Mouse (Mus musculus) right cerebral cortex, postnatal 4 days (tissue): Measurements from ENCODE around the gene Cit.
"Not testable (repeated sequence)": the region's sequence is repeated elsewhere in the genome, so short reads cannot be mapped to it uniquely, and the experiment has no call there.

Source experiments
- DNase-seq: peaks from one replicate; pipeline ENCODE4 v3.0.0-alpha.2; 2022

Gene Cit

DNA sequence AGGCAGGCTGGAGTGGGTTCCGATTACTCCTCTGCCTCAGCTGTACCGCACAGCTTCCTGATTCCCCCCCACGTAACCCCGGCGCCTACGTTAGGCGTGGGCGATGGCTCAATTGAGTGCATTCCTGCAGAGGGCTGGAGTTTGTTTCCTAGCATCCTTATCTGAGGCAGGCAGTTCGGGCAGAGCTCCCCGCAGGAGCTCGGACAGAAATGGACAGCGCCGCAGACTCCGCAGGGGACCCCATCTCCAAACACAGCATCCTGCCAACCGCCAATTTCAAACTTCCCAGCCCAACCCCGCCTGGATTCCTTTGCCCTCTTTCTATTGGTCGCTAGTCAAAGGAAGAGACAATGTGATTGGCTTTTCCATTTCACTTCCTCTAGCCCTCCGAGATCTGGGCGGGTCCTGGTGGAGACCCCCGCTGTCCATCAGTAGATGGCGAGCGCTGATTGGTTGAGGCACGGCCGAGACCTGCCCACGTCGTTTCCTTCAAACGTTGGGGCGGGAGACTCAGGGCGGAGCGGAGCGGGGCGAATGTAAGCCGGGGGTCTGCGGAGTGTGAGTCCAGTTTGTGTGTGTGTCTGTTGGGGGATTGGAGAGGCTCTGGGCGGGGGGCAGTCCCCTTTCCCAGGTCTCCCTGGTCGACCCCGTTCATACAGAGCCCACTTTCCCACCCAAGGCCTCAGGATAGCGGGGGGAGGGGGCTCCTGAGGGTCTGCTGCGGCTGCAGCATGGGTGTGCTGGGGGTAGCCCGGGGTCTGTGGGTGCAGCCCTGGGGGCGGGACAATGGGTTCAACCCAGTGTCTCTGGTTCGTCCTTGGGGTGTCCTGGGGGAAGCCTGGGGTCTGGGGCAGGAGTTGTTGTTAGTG is at the start of gene Cit:
Gene Cit, plus strand, starts transcription at position 513 of the 869 bp plus-strand sequence.
- DNase-seq: peak; percentile 91

DNA sequence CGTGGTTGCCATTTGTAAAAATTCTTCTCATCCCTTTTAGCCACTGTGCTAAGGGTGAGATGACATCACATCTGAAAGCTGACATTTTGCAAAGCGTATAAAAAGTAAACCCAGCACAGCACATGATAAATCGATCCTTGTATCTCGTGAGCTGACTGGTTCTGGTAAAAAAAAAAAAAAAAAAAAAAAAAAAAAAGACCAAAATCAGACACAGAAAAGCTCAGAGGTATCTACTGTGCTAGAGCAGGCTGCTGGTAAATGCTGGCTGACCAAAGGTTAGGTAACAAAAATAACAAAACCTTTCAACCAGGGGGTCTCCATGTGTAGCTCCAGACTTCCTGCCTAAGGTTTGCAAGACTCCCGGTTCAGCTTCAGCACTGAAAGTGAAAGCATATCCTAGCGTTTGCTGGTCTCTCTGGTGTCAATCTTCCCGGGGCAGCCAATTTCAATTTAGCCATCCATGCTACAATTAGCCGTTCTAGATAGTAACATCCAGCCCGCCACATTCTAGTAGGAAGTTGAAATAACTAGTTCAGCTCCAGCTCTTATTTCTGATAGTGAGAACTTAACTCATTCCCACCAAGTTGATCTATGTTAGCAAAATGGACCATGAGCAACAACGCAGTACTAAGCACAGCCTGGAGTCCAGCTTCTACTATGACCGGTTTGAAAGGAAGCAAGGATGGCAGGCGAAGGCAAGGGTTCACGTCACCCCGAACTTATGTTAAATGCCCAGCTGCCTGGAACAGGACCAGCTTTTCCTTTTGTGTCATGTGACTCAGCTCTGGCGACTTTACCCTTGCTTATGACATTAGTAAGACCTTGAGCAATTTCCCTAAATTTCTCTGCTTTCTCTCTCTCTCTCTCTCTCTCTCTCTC is 45.8 kb upstream of the Cit start:
- DNase-seq: no peak

DNA sequence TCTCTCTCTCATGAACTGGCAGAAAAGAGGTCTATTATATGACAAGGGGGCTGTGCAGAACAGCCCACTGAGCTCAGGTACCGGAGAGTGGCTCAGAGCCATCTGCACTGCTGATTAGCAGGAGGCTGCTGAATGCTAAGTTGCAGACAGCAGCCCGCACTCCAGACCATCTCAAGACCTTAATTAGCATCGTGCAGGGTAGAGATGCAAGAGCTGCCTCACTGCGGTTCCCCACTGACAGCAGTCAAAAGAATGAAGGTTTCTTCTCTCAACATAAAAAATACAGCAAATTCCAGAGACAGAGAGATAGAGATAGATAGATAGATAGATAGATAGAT is 45.2 kb upstream of the Cit start:
- DNase-seq: no peak

DNA sequence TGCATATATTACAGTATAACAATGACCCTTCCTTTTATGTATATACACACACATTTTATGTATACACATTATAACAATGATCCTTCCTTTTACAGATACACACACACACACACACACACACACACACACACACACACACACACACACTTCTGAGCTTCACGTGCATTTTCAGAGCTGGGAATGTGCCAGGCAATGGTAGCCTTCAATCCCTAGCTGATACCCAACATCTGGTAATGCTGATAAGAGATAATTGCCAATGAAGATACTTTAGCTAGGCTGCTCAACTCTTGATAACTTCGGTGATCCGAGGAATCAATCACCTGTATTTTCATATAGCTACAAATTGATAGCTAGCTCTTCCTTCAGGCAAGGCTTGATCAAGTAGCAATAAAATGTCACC is 32.8 kb upstream of the Cit start:
- DNase-seq: no peak

- DNase-seq: no peak
Measured at GRCm38 (mm10) chr5:115817022-115817421, 28.1 kb upstream of the Cit start.

- not testable (repeated sequence) for DNase-seq
Measured at GRCm38 (mm10) chr5:115817655-115818054, 27.4 kb upstream of the Cit start.

- no peak for DNase-seq
Measured at GRCm38 (mm10) chr5:115819966-115820365, 25.1 kb upstream of the Cit start.

- no peak for DNase-seq
Measured at GRCm38 (mm10) chr5:115821200-115821599, 23.9 kb upstream of the Cit start.

DNA sequence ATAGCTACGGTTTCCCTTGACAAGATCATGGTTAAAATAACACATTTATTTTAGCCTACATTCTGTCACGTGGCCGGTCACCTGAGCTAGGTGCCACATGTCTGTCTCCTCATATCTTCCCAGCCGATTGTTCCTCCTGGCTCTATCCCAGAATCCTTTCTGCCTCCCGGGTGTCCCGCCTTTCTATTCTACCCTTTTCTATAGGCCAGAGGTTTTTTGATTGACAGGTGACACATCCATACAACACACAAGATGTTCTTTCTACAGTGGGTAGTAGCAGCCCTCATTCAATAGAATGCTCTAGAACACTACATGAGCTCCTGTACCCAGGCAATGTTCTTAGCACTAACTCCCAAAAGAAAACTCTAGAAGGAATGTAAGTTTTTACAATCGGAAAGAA is 23.2 kb upstream of the Cit start:
- DNase-seq: no peak

- no peak for DNase-seq
Measured at GRCm38 (mm10) chr5:115832754-115833153, 12.3 kb upstream of the Cit start.

- not testable (repeated sequence) for DNase-seq
Measured at GRCm38 (mm10) chr5:115833806-115834205, 11.3 kb upstream of the Cit start.

DNA sequence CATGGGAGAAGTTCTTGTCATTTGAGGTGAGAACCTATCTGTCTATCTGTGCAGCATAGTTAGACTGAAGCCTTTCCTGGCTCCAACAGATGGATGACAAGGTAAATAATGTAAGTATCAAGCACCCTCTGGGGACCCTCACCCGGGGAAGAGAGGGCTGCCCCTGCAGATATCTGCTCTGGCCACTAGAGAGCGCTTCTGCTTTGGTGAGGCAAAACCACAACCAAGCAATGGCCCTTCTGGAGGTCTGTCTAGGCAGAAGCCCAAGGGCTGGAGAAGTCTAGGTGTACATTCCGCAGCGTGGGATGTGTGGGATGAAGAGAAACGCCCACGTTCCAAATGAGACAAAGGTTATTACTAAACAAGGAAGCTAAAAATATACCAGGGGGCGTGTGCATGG is 9.8 kb upstream of the Cit start:
- DNase-seq: no peak

DNA sequence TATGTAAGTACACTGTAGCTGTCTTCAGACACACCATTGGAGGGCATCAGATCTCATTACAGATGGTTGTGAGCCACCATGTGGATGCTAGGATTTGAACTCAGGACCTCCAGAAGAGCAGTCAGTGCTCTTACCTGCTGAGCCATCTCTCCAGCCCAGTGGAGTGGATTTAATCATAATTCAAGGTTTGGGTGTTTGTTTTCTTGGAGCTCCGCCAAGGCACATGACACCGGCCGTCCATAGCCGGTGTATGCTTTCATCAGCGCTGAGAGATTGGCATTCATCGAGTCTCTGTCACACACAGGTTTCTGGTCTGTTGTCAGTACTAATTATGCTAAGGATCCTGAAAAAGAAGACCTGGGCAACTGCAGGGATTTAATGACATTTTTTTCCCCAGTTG is 7.0 kb upstream of the Cit start:
- DNase-seq: no peak

- DNase-seq: no peak
Measured at GRCm38 (mm10) chr5:115840453-115840852, 4.6 kb upstream of the Cit start.

GRCm38 (mm10) chr5:115840946-115841775 is 3.9 kb upstream of the Cit start:
- DNase-seq: no peak

GRCm38 (mm10) chr5:115844368-115844765 is 711 bp upstream of the Cit start:
- DNase-seq: no peak

GRCm38 (mm10) chr5:115845635-115846174 is 627 bp downstream of the Cit start:
- no peak for DNase-seq

DNA sequence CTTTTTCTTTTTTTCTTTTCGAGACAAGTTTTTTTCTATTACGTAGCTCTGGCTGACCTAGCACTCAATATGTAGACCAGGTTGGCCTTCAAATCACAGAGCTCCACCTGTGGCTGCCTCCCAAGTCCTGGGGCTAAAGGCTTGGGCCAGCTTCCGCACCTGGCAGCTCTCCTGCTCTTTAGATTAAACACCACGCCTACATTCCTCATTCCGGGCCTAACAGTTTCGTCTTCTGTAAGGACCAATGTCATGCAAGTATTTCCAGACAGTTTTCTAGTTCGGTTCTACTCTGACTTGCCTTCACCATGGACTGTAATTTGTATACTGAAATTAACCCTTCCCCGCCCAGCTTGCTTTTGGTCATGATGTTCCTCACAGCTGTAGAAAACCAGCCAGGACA is 2.1 kb downstream of the Cit start:
- DNase-seq: no peak

DNA sequence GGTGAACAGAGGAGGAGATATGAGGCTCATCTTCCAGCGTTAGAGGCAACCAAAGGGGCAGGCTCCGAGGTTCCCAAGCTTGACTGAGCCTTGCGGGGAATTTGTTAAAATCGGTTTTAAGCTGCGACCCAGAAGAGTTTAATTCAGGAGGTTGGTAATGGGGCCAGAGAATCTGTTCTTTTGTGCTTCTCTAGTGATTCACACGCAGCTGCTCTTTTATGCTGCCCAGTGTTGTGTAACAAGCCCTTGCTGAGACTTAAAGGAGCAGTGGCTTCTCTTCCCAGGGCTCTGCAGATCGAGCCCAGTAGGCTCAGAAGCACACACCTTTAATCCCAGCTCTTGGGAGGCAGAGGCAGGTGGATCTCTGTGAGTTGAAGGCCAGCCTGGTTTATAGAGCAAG is 3.4 kb downstream of the Cit start:
- DNase-seq: no peak

DNA sequence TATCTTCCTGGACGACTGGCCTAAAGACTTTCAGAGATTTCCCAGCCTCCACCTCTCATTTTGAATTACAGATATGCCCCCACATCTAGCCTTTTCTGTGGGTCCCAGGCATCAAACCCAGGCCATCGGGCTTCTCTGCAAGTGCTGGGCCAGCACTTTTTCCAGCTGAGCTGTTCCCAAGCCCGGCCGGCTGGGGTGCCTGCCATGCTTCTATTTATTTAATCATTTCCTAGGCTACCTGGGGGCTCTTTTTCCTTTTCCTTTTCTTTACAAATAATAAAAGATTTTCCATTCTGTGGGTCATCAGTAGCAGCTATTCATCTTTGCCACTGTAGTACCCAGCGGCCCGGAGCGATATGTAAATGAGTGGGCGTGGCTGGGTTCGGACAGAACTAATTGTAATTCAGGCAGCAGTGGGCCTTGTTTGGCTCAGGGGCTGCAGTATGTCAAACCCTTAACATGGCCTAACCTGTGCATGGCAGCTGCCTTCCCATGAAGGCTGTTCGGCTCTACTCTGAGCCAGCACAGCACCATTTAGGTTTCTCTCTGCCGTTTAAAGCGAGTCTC is 4.3 kb downstream of the Cit start:
- DNase-seq: no peak

- no peak for DNase-seq
Measured at GRCm38 (mm10) chr5:115850250-115851028, 5.4 kb downstream of the Cit start.

- no peak for DNase-seq
Measured at GRCm38 (mm10) chr5:115851029-115851365, 5.9 kb downstream of the Cit start.
